Mouse (Mus musculus): Measurements from ENCODE around the gene Arhgef19. TPM values are rescaled to one million over a fixed set of nuclear protein-coding genes. Genes with fewer than 3 reads are reported as not detected.

Arhgef19 gene
- total and polyA plus RNA-seq, 3 experiments: 0.78 TPM; not detected in 2

- no peak for DNase-seq (ENCODE audit: low read depth, low spot score)
- Histone ChIP-seq H3K27me3 (ENCODE audit: control insufficient read depth in 1 of 2, insufficient read depth in 2 of 2, low read length in 2 of 2) (peaks cover 4 to 5% of the 10 kb centered on the region in 2 experiments), H3K9me3 (replicated peaks; ENCODE audit: insufficient read depth, low read length) (no peaks in the 10 kb centered on the region), H3K79me2 (ENCODE audit: control insufficient read depth, insufficient read depth, low read length, poor library complexity) (no peaks in the 10 kb centered on the region), H3K4me1 (ENCODE audit: control insufficient read depth in 1 of 2, insufficient read depth in 2 of 2, low read length in 2 of 2) (no peaks in the 10 kb centered on the region), H3K4me3 (ENCODE audit: control insufficient read depth in 1 of 2, insufficient read depth in 1 of 2, low read depth in 2 of 2, low read length in 2 of 2) (no peak overlapping the region), H3K36me3 (ENCODE audit: control insufficient read depth in 1 of 2, insufficient read depth in 2 of 2, low read length in 2 of 2) (no peaks in the 10 kb centered on the region), H3K9ac (ENCODE audit: control insufficient read depth, low read depth, low read length, poor library complexity, severe bottlenecking) (no peak overlapping the region), H3K27ac (ENCODE audit: control insufficient read depth, low read depth, low read length) (no peak overlapping the region)
- TF ChIP-seq POLR2AphosphoS5 (IDR thresholded peaks at IDR 0.05; ENCODE audit: borderline replicate concordance, low read depth, low read length) (no peak), USF2 (IDR thresholded peaks at IDR 0.05; ENCODE audit: borderline replicate concordance in 1 of 2, insufficient read depth in 1 of 2, low read depth in 1 of 2, low read length in 2 of 2) (no peak), NRF1 (IDR thresholded peaks at IDR 0.05; ENCODE audit: insufficient read depth, low read depth, low read length, poor library complexity, severe bottlenecking) (no peak), BHLHE40 (IDR thresholded peaks at IDR 0.05; ENCODE audit: borderline replicate concordance, low read depth, low read length) (no peak)
These were observed 9.3 kb downstream of the Arhgef19 start for GRCm38 (mm10) chr4:141248614-141248978.

- no peak overlapping the region for H3K4me3 ChIP-seq (ENCODE audit: control insufficient read depth in 1 of 2, insufficient read depth in 1 of 2, low read depth in 2 of 2, low read length in 2 of 2)
- H3K27me3 ChIP-seq (ENCODE audit: control insufficient read depth in 1 of 2, insufficient read depth in 2 of 2, low read length in 2 of 2): peaks cover 0 to 5% of the 10 kb centered on the region in 2 experiments
- no peak overlapping the region for H3K27ac ChIP-seq (ENCODE audit: control insufficient read depth, low read depth, low read length)
- no peaks in the 10 kb centered on the region for H3K4me1 ChIP-seq (ENCODE audit: control insufficient read depth in 1 of 2, insufficient read depth in 2 of 2, low read length in 2 of 2)
- H3K9ac ChIP-seq (ENCODE audit: control insufficient read depth, low read depth, low read length, poor library complexity, severe bottlenecking): no peak overlapping the region
- no peaks in the 10 kb centered on the region for H3K36me3 ChIP-seq (ENCODE audit: control insufficient read depth in 1 of 2, insufficient read depth in 2 of 2, low read length in 2 of 2)
- DNase-seq (ENCODE audit: low read depth, low spot score): no peak
- TF ChIP-seq RCOR1 (IDR thresholded peaks at IDR 0.05; ENCODE audit: low read depth, low read length) (no peak), MYB (IDR thresholded peaks at IDR 0.05; ENCODE audit: low read depth, low read length) (no peak), GABPA (IDR thresholded peaks at IDR 0.05; ENCODE audit: low read depth, low read length) (no peak), KAT2A (conservative IDR thresholded peaks at IDR 0.05; ENCODE audit: low read depth, low read length) (no peak), POLR2AphosphoS2 (IDR thresholded peaks at IDR 0.05; ENCODE audit: low read length) (no peak), TBP (IDR thresholded peaks at IDR 0.05; ENCODE audit: low read depth, low read length) (no peak), JUND (IDR thresholded peaks at IDR 0.05; ENCODE audit: low read depth, low read length) (no peak), BHLHE40 (IDR thresholded peaks at IDR 0.05; ENCODE audit: borderline replicate concordance, low read depth, low read length) (no peak), MAZ (IDR thresholded peaks at IDR 0.05; ENCODE audit: low read depth, low read length) (no peak), MEF2A (IDR thresholded peaks at IDR 0.05; ENCODE audit: extremely low read depth, insufficient replicate concordance, low read depth, low read length, poor library complexity, severe bottlenecking) (no peak), SMC3 (IDR thresholded peaks at IDR 0.05; ENCODE audit: low read depth, low read length) (no peak)
- no peaks in the 10 kb centered on the region for H3K79me2 ChIP-seq (ENCODE audit: control insufficient read depth, insufficient read depth, low read length, poor library complexity)
- H3K9me3 ChIP-seq (replicated peaks; ENCODE audit: insufficient read depth, low read length): no peaks in the 10 kb centered on the region
These were observed 10.1 kb downstream of the Arhgef19 start for GRCm38 (mm10) chr4:141249383-141249782.

GRCm38 (mm10) chr4:141251071-141251470 lies 11.8 kb downstream of the Arhgef19 start:
- no peak for DNase-seq (ENCODE audit: low read depth, low spot score)
- H3K4me3 ChIP-seq (ENCODE audit: control insufficient read depth in 1 of 2, insufficient read depth in 1 of 2, low read depth in 2 of 2, low read length in 2 of 2): no peak overlapping the region
- H3K27me3 ChIP-seq (ENCODE audit: control insufficient read depth in 1 of 2, insufficient read depth in 2 of 2, low read length in 2 of 2): no peaks in the 10 kb centered on the region; a peak in 1 of 4 replicates
- H3K4me1 ChIP-seq (ENCODE audit: control insufficient read depth in 1 of 2, insufficient read depth in 2 of 2, low read length in 2 of 2): no peaks in the 10 kb centered on the region
- H3K79me2 ChIP-seq (ENCODE audit: control insufficient read depth, insufficient read depth, low read length, poor library complexity): no peaks in the 10 kb centered on the region
- H3K36me3 ChIP-seq (ENCODE audit: control insufficient read depth in 1 of 2, insufficient read depth in 2 of 2, low read length in 2 of 2): no peaks in the 10 kb centered on the region
- no peak overlapping the region for H3K27ac ChIP-seq (ENCODE audit: control insufficient read depth, low read depth, low read length)
- no peak overlapping the region for H3K9ac ChIP-seq (ENCODE audit: control insufficient read depth, low read depth, low read length, poor library complexity, severe bottlenecking)
- TF ChIP-seq ELF1 (IDR thresholded peaks at IDR 0.05; ENCODE audit: low read depth, low read length) (no peak), MAZ (IDR thresholded peaks at IDR 0.05; ENCODE audit: low read depth, low read length) (no peak), USF1 (IDR thresholded peaks at IDR 0.05; ENCODE audit: low read depth, low read length) (no peak), GATA1 (IDR thresholded peaks at IDR 0.05; ENCODE audit: low read depth, low read length) (no peak), RCOR1 (IDR thresholded peaks at IDR 0.05; ENCODE audit: low read depth, low read length) (no peak), ZMIZ1 (IDR thresholded peaks at IDR 0.05; ENCODE audit: low read depth, low read length) (no peak), POLR2A (IDR thresholded peaks at IDR 0.05; ENCODE audit: control insufficient read depth in 1 of 2, insufficient read depth in 1 of 2, low read depth in 1 of 2, low read length in 2 of 2, poor library complexity in 1 of 2) (no peak), MYC (IDR thresholded peaks at IDR 0.05; ENCODE audit: low read depth, low read length) (no peak), MEF2A (IDR thresholded peaks at IDR 0.05; ENCODE audit: extremely low read depth, insufficient replicate concordance, low read depth, low read length, poor library complexity, severe bottlenecking) (no peak), POLR2AphosphoS5 (IDR thresholded peaks at IDR 0.05; ENCODE audit: borderline replicate concordance, low read depth, low read length) (no peak), EP300 (IDR thresholded peaks at IDR 0.05; ENCODE audit: low read depth in 1 of 2, low read length in 2 of 2) (no peak), JUND (IDR thresholded peaks at IDR 0.05; ENCODE audit: low read depth, low read length) (no peak), ZC3H11A (IDR thresholded peaks at IDR 0.05; ENCODE audit: low read depth, low read length) (no peak)
- no peaks in the 10 kb centered on the region for H3K9me3 ChIP-seq (replicated peaks; ENCODE audit: insufficient read depth, low read length)
